Mouse (Mus musculus) CD8-positive naive resting alpha-beta T cell, adult 2 months (primary cell): Measurements from ENCODE around the gene Rhox4f.
"Not testable (repeated sequence)": the region's sequence is repeated elsewhere in the genome, so short reads cannot be mapped to it uniquely, and the experiment has no call there.

Experiments
- DNase-seq, 2 experiments: peaks; one replicate each; pipeline ENCODE4 v3.0.0; 2022; ENCODE audit warnings: low read depth in 2 of 2, low spot score in 2 of 2

Gene Rhox4f

DNA sequence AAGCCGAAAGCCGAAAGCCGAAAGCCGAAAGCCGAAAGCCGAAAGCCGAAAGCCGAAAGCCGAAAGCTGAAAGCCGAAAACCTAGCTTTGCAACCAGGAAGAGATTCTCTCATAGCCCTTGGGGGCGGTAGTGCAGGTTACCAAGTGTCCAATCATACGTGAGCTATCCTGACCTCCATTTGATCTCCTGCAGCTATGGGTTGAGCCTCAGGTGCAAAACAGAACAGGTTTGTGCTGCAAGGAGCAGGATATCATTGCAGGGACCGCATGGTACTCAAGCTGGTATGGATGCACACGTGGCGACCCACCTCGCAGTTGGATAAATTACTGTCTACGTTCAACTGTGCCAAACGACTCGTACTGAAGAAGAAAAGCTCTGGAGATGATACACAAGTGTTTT is at the start of gene Rhox4f:
Gene Rhox4f, minus strand, starts transcription at position 101 of the 400 bp plus-strand sequence.
- not testable (repeated sequence) for DNase-seq

DNA sequence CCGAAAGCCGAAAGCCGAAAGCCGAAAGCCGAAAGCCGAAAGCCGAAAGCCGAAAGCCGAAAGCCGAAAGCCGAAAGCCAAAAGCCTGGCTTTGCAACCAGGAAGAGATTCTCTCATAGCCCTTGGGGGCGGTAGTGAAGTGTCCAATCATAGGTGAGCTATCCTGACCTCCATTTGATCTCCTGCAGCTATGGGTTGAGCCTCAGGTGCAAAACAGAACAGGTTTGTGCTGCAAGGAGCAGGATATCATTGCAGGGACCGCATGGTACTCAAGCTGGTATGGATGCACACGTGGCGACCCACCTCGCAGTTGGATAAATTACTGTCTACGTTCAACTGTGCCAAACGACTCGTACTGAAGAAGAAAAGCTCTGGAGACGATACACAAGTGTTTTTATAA is 43.7 kb upstream of the Rhox4f start, which contains the start of gene Rhox4g:
Gene Rhox4g, minus strand, starts transcription at position 101 of the 400 bp plus-strand sequence.
- DNase-seq = not testable (repeated sequence)

DNA sequence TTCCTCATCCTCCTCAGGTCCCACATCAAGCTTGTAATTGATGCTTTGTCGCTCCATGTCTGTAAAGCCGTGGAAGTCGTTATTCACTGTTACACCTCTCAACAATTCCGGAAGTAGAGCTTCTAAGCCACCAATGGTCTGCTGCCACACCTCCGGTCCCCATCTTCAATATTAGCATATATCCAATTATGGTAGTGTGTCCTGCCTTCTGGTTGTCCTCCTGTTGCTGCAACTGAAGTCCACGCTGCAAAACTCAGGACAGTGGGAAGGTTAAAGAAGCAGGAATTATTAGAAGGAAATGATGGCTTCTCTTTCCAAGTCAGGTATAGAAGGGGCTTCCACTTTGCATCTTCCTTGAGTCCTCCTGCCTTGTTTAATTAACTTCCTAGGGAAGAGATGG is 35.9 kb upstream of the Rhox4f start, which contains the start of gene Rhox2g:
Gene Rhox2g, minus strand, starts transcription at position 101 of the 400 bp plus-strand sequence.
- DNase-seq = not testable (repeated sequence)

DNA sequence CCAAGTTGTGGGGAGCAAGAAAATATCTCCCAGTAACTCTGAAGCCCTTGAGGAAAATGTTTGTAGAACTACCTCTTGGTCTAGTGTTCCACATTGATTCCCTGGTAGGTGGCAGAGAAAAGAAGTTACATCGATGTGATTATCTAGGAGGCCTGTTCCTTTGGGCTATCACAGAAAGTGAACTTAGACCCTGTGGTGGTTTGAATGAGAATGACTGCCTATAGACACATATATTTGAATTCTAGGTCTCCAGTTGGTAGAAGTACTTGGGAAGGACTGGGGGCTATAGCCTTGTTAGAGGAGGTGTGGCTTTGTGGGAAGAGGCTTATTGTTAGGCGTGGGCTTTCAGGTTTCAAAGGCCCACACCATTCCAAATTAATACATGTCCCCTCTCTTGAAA is 21.0 kb upstream of the Rhox4f start, which contains the start of gene Rhox3g:
Gene Rhox3g, minus strand, starts transcription at position 101 of the 400 bp plus-strand sequence.
- DNase-seq = not testable (repeated sequence)

DNA sequence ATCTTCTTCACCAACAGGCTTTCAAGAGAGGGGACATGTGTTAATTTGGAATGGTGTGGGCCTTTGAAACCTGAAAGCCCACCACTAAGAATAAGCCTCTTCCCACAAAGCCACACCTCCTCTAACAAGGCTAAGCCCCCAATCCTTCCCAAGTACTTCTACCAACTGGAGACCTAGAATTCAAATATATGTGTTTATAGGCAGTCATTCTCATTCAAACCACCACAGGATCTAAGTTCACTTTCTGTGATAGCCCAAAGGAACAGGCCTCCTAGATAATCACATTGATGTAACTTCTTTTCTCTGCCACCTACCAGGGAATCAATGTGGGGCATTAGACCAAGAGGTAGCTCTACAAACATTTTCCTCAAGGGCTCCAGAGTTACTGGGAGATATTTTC is 26.8 kb downstream of the Rhox4f start, which contains the start of gene Rhox3f:
Gene Rhox3f, plus strand, starts transcription at position 301 of the 400 bp plus-strand sequence.
- not testable (repeated sequence) for DNase-seq

DNA sequence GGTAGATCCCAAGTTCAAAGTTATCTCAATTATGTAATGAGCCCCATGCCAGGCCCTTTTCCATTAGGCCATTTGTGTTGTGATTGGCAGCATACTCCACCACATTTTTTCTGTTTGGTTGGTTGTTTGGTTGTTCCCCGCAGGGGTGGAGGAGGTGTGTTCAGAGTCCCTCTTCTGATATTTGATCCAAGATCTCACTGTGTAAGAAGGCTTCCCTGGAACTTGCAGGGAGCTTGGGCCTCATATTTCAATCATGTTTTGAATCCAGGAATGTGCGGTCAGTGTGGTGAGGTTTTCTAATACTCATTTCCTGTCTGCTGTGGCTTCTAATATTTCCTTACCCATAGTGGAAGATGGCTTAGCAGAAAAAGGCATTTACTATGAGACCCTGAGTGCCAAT is 34.9 kb downstream of the Rhox4f start:
- not testable (repeated sequence) for DNase-seq

DNA sequence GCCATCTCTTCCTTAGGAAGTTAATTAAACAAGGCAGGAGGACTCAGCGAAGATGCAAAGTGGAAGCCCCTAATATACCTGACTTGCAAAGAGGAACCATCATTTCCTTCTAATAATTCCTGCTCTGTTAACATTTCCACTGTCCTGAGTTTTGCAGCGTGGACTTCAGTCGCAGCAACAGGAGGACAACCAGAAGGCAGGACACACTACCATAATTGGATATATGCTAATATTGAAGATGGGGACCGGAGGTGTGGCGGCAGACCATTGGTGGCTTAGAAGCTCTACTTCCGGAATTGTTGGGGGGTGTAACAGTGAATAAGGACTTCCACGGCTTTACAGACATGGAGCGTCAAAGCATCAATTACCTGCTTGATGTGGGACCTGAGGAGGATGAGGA is 36.4 kb downstream of the Rhox4f start, which contains the start of gene Rhox2f:
Gene Rhox2f, plus strand, starts transcription at position 301 of the 400 bp plus-strand sequence.
- DNase-seq = not testable (repeated sequence)

DNA sequence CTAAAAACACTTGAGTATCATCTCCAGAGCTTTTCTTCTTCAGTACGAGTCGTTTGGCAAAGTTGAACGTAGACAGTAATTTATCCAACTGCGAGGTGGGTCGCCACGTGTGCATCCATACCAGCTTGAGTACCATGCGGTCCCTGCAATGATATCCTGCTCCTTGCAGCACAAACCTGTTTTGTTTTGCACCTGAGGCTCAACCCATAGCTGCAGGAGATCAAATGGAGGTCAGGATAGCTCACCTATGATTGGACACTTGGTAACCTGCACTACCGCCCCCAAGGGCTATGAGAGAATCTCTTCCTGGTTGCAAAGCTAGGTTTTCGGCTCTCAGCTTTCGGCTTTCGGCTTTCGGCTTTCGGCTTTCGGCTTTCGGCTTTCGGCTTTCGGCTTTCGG is 50.4 kb downstream of the Rhox4f start, which contains the start of gene Rhox4e:
Gene Rhox4e, plus strand, starts transcription at position 301 of the 400 bp plus-strand sequence.
- DNase-seq = not testable (repeated sequence)
